Mouse (Mus musculus): ENCODE measurements at regions not wholly inside any gene's neighbourhood (a gene's known extent, or its start where the extent isn't known, plus 50 kb on each side); places are given as distances from the start of the nearest gene placed in this dataset.

DNA sequence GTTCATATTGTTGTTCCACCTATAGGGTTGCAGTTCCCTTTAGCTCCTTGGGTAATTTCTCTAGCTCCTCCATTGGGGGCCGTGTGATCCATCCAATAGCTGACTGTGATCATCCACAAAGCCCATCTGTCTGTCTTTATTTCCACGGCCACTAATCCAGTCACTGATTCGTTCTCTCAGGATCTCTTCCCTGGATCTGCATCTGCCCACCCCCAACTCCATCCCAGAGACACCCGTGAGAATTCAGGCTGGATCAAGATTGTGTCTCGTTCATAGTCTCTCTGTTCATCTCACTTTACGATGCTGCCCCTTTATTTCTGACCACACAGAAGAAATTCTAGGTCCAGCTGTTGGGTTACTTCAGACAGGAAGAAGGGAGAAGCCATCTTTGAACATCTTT, 96.7 kb downstream of the Avpr1a start:
- TF ChIP-seq CTCF (IDR thresholded peaks at IDR 0.05; ENCODE audit: low read depth) (no peak), EP300 (IDR thresholded peaks at IDR 0.05; ENCODE audit: low read depth) (no peak)
